Mouse (Mus musculus) c-Kit-positive CD71-positive TER-119-positive erythroid progenitor cells, embryonic 14.5 days (primary cell): Measurements from ENCODE around the gene Map4k3.
A peak's percentile ranks its signal among the peaks of the same experiment; 100 is the strongest.
"Not testable (repeated sequence)": the region's sequence is repeated elsewhere in the genome, so short reads cannot be mapped to it uniquely, and the experiment has no call there.

Source experiments
- DNase-seq: peaks from one replicate; pipeline ENCODE4 v3.0.0-alpha.2; 2013; ENCODE audit warnings: low spot score

Map4k3 gene

DNA sequence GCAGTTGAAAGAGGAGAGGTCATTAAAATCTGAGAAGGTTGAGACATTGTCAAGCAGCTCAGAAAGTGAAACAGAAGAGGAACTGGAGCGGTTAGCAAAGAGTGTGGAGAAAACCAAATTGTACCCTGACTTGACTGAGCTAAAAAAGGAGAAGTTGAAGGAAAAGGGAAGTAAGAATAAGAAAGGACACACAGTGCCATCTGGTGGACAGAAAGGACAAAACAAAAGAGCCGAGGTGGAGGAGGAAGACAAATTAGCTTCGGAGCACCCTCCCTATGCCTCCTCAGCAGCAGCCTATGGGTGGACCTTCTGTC lies 163.7 kb downstream of the Map4k3 start:
- peak; percentile 54 for DNase-seq

DNA sequence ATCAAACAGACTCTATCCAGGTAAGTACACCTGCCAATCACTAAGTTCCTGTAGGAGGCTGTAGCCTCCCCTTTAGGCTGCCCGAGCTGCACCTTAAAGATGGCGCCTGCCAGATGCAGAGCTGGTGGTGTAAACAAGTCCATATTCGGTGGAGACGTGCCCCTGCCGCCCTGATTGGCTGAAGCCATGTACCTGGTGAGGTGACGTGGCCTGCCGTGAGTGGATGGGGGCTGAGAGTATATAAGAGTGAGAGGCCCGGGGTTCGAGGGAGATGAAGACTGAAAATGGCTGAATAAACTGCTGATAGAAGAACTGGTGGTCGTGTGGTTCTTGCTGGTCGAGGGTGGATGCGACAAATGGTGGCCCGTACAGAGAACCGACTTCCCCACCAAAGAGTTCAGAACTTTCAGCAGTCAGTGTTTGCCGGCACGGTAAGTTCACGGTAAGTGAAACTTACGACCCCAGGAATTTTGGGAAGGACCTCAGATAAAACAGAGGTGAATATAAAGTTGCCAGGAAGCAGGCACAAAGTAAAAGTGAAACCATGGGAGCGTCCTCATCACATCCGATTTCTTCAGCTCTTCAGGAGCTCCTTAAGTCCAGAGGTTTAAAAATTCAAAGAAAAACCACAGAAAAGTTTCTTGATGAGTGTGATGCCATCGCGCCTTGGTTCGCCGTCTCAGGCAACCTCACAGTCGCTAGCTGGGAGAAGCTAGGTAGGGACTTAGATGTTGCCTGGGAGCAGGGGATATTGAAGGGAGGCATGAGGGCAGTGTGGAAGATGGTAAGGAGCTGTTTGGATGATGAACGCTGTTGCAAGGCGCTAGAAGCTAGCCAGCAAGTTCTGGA lies 164.3 kb downstream of the Map4k3 start:
- not testable (repeated sequence) for DNase-seq

DNA sequence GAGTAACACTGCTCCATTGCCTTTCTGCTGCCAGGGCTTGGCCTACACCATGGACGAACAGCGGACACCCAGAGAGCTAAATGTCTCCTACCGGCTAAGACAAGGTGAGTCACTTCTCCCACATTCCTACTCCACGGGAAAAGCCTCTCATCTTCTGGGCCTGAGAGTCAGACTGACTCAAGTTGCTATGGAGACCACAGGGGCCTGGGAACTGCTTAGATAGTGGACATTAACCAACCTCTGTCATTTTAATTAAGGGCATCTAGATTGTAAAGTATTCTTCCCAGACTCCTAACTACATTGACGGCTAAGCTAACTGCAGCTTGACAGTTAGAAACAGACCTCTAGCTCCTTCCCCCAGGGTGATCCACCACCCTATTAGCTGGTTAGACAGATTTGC lies 165.5 kb downstream of the Map4k3 start:
- DNase-seq: no peak

DNA sequence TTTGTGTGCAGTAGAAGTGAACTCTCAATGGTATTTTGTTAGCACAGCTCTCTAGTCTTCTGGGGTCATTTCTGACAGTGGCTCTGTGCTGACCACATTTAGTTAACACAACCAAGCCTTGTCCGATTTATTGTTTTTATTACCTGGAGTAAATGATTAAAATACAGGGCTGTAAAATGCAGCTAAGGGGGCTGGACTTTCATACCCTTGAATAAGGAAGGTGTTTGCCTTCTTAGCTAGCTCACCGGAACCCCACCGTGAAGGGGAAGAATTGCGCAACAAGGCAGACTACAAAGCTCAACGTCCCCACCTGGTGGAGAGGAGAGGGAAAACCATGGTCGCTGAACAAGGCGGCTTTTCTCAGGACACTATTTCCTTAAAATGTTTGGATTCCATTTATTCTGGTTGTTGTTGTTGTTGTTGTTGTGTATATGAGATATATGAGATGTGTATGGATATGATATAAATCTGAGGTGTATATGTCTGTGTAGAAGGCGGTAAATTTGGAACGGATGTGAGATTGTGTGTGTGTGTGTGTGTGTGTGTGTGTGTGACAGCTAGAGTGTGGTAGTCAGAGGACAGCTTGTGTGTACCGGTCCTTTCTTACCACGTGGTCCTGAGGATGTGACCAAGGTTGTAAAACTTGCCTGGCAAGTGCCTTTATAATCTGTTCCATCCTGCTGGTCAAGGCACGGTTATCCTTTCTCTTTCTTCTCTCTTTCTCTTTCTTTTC lies 167.4 kb downstream of the Map4k3 start:
- DNase-seq: peak; percentile 60

DNA sequence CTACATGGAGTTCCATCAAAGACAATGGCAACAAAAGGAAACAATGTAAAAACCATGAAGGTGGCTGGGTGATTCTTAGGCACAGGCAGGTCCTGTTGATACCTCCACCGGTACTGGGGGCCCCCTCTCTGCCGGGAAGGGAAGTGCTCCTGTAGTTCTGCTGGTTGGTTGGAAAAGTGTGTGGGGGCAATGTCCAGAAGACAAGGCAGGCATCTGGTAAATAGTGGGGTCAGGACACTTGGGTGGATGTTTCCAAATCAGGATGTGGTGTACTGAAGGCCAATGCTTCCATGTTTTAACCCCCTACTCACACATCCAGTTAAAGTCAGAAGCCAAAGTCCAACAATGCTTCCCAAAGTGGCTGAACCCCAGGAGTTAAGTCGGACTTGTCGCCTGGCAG lies 168.5 kb downstream of the Map4k3 start:
- DNase-seq: no peak

DNA sequence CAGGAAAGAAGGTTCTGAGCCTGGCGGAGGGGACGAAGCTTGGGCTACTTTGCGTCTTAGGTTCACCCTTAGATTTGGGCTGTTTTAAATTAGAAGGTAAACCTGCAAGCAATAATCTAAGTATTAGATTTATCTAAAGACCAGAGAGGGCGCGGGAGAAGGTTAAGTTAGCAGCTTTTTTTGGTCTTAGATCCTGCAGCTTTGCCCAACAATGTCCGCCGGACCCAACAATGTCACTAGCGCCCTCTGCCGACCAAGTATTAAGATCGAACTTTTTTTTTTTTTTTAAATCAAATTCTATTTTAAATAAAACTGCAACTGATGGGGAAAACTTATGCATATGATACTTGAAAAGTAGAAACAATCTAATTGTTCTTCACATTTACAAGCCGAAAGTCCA lies 169.2 kb downstream of the Map4k3 start:
- peak; percentile 51 for DNase-seq

DNA sequence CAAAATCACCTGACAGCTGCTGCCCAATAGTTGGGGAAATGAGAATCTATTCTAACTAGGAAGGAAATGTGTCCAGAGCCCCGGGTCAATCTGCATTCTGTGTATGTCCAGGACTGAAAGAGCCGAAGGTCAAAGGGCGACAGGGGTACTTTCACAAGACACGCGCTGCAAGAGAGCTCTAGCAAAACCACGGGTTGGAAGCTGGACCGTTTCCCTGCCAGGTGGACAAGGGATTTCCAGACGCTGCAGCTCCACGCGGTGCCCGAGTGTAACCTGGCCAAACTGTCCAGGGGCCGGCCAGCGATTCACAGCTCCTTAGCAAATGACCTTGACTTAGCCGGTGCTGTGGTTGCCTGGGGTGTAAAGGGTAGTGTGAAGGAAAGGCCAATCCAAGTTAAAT lies 169.7 kb downstream of the Map4k3 start:
- no peak for DNase-seq

DNA sequence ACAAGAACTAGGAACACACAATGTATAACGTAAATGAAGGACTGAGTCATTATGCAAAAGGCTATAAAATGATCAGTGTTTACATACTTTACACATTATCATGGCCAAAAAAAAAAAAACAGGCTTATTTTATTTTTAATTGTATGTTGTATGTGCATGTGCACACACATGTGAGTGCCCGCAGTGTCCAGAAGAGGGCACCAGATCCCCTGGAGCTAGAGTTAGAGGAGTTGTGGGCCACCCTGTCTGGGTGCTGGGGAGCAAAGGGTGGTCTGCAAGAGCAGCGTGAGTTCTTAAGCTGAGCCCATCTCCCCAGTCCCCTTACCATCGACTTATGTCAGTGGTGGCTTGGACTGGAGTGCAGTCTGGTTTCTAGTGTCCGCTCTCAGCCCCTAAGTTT lies 170.8 kb downstream of the Map4k3 start:
- DNase-seq: no peak

DNA sequence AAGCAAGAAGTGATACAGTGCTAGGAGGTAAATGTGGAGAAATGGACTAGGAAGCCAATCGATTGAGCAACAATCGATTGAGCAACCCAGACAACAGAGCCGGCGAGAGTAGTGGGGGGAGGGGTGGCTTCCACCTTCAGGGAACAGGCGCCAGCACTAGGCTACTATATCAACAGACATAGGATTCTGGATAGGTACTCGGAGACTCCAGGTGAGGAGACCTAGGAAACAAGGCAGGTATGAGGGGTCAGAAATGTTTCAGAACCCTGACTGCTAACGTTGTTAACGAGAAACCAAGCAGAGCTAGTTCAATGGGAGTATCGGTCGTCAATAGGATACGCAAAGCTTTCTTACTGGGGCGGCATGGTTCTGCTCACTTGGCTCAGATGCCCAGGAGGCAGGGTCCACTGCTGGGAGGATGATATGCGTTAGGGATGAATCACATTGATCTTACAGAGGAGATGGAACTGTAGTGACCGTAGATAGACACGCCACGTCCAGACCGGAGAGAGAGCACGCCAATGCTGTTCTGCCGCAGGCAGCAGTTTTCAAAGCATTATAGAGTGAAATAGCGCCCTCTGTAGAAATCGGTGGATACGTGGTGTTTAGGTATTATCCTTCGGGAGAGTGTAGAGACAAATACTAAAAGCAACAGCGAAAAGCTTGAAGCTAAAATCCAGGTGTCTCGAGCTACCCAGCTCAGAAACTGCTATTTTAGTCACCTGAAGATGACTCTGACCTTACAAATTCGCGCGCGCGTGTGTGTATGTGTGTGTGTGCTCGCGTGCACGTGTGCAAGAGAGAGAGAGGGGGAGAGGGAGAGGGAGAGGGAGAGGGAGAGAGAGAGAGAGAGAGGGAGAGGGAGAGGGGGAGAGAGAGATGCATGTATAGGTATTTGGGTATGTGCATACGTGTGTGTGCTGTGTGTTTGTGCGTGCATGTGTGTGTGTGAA lies 174.7 kb downstream of the Map4k3 start:
- DNase-seq: peak; percentile 82

DNA sequence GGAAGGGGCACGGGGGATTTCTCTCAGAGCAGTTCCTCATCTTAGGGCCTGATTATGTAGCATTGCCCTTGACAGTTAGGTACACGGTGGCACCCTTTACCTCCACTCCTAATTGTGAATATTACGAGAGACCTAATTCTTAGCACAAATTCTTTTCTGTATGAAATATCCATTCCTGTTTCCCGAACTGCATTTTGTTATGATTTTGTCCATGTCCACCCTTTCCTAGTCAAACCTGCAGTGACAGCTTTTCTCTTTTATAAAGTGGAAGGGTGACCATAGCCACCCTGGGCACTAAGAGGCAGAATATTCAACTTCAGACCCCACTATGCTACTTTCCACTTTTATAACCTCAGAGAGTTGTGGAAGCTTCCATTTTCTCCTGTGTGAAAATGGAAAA lies 175.6 kb downstream of the Map4k3 start:
- DNase-seq: no peak

DNA sequence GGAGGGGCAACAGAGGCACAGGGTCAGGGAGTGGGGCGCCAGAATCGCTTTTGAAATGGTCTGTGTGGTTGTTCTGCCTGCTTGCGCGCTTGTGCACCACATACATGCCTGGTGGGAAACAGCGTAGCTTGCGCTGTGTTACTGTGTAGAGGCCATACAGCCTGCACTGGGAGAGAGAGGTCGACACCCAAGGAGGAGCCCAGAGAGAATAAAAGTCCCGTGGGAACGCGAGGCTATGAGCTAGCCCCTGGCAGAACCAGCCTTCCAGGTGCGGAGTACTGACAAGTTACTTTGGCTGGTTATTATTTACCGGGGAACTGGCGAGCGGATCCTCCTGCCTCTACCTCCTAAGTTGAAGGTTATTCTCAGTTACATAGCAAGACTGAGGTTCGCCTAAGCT lies 177.3 kb downstream of the Map4k3 start:
- DNase-seq: no peak

DNA sequence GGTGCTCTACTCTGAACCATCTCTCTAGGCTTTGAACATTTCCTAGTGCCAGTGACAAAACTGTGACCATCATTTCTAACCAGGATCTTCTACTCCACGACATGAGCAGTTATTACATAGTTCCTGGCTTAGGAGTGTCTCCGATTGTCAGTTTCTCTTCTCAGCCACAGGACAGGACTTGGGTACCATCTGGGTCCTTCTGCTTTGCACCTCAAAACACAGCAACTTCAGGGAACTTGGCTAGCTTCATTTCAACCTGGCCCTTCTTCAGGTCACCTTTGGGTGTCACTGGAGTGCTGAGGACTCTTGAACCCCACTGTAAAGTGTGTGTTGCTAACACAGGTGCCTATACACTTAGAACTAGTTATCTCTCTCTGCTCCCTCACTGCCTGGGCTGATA lies 181.4 kb downstream of the Map4k3 start:
- DNase-seq: no peak

DNA sequence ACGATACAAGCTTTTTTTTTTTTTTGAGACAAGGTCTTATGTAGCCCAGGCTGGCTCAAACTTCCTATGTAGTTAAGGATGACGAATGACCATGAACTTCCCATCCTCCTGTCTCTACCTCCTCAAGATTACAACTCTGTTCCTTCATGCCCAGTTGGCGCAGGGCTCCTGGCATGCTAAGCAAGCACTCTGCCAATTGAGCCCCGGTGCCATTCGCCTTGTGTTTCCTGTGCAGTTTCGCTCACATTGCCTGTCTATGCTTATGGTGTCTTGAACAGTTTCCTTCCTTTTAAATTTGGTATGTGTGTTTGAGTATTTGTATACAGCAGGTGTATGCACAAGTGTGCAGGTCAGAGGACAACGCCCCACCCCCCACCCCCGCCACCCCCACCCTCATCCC lies 182.1 kb downstream of the Map4k3 start:
- no peak for DNase-seq

DNA sequence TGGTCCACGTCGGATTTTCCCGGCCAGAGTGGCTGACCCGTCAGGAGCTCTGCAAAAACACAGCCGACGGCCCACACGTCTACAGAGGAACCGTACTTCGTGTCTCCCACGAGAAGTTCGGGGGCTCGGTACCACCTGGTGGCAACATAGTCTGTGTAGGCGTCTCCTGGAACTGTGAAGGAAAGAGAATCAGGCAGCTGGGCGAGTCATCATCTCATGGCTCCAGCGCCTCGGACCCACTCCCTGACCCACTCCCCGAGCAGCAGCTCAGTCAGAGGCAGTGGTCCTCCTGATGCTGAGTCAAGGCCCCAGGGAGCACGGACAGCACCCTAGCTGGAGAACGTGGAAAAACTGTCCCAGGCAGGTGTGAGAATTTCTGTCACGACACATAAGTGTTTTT lies 184.6 kb downstream of the Map4k3 start:
- no peak for DNase-seq

DNA sequence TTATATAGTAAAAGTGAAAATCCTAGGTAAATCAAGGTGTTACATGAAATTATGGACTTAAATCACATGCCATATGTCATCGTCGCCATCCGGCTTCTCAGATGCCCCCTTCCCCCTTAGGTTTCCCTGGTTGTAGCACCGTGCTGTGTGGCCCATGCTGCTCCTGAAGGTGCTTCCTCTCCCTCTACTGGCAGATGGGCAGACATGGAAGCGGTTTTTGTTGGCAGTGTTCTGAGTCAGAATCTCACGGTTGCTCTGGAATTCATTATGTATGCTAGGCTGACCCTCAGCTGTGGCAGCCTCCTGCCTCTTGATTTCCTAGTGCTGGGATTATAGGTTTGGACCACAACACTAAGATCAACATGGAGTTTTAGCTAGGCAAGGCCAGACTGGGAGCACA lies 191.1 kb downstream of the Map4k3 start:
- no peak for DNase-seq

DNA sequence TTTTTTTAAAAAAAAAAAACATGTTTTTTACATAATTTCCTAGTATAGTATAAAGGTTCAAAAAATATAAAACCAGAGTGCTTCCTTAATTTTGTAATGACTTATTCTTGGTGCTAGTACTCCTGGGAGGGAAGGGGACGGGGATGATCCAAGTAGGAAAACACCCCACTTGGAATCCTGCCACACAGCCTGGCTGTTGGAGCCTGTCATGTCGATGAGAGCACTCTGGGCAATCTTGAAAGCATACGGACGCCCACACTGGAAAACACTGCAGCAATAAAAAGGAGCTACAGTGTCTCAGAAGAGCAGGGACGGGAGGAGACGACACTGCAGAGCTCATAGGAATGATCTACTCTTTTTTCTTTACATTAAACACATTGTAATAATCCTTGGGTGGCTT lies 192.7 kb downstream of the Map4k3 start:
- no peak for DNase-seq

DNA sequence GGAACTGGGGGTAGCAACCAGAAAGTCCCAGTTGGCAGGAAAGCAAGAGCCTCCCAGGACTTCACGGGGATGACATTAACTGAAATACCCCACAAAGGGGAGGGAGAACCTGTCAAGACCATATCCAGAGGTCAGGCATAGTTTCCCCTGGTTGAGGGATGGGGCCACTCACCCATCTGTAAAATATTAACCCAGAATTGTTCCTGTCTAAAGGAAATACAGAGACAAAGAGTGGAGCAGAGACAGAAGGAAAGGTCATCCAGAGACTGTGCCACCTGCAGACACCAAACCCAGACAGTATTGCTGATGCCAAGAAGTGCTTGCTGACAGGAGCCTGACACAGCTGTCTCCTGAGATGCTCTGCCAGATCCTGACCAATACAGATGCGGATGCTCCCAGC lies 196.9 kb downstream of the Map4k3 start:
- not testable (repeated sequence) for DNase-seq
